Mouse (Mus musculus): ENCODE measurements around the gene Zfp386. TPM values are rescaled to one million over a fixed set of nuclear protein-coding genes. Genes with fewer than 3 reads are reported as not detected.

Gene Zfp386
- total RNA-seq, 2 experiments from 2014 or later = 35.5 to 59.7 TPM

- ATAC-seq (replicated peaks; ENCODE audit: poor library complexity) = no peak
Measured at GRCm38 (mm10) chr12:116089836-116090235, 42.3 kb downstream of the Zfp386 start.

GRCm38 (mm10) chr12:116094765-116095555, 47.4 kb downstream of the Zfp386 start:
- no peak for ATAC-seq (replicated peaks; ENCODE audit: poor library complexity)

GRCm38 (mm10) chr12:116096361-116096904, 48.9 kb downstream of the Zfp386 start:
- no peak for ATAC-seq (replicated peaks; ENCODE audit: poor library complexity)

GRCm38 (mm10) chr12:116097166-116097565, 49.6 kb downstream of the Zfp386 start:
- no peak for ATAC-seq (replicated peaks; ENCODE audit: poor library complexity)

GRCm38 (mm10) chr12:116101945-116102344, 54.4 kb downstream of the Zfp386 start:
- no peak for ATAC-seq (replicated peaks; ENCODE audit: poor library complexity)

GRCm38 (mm10) chr12:116109451-116110353, 62.2 kb downstream of the Zfp386 start:
- ATAC-seq (replicated peaks; ENCODE audit: poor library complexity) = peak; percentile 48

- ATAC-seq (replicated peaks; ENCODE audit: poor library complexity) = no peak
Measured at GRCm38 (mm10) chr12:116111007-116111694, 63.6 kb downstream of the Zfp386 start.

Other genes with a start within 250 kb of the Zfp386 start
- 0.64 and 2.3 TPM in 2 replicates for gene Vipr2, start 30.0 kb downstream of the Zfp386 start, total RNA-seq (2015)
- 2.4 and 3.4 TPM in 2 replicates for gene Vipr2, start 30.0 kb downstream of the Zfp386 start, total RNA-seq (2017)
- 3.3 and 16.3 TPM in 2 replicates for gene Wdr60, start 215.3 kb downstream of the Zfp386 start, total RNA-seq (2015)
- gene Wdr60, start 215.3 kb downstream of the Zfp386 start, total RNA-seq (2017) = 5.1 and 8.4 TPM in 2 replicates
- not detected in 2 replicates for gene Gm11027, start 227.7 kb downstream of the Zfp386 start, total RNA-seq (2015)
- not detected in 2 replicates for gene Gm11027, start 227.7 kb downstream of the Zfp386 start, total RNA-seq (2017)
- gene Esyt2, start 233.5 kb downstream of the Zfp386 start, total RNA-seq (2015) = 37.6 and 41.7 TPM in 2 replicates
- 31.6 and 47.6 TPM in 2 replicates for gene Esyt2, start 233.5 kb downstream of the Zfp386 start, total RNA-seq (2017)